ENCODE assay signal across 20 mouse cellular contexts in the genomic region with DNA sequence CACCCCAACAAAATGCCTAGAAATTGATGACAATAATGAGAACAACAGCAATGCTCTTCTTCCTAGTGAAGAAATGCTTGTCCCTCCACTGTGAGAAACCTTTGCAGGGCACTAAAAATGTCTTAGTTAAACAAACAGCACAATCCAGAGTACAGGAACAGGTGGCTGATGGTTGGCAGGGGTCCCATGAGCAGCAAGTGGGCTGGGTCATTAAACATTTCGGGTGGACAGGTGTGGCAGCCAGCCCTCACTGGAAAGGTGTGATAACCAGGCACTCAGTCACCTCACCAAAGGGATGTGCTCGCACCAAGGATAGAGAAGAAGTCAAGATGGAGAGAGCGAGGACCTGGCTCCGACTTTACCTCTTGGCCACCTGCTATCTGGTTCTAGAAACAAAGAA.
"Had no signal": no experiment of that assay in that cellular context is flagged by ENCODE, and none has a peak within 500 bp of the region (broad histone marks: within the 10 kb centered on the region; RNA-seq: fewer than 3 reads in every experiment).

No protein-coding gene starts in this region.

- H3K9ac ChIP-seq: limb, embryonic 12.5 days; limb, embryonic 15.5 days; liver, embryonic 14.5 days; liver, postnatal 0 days; lung, embryonic 14.5 days; midbrain, embryonic 12.5 days; midbrain, embryonic 15.5 days; neural tube, embryonic 12.5 days; neural tube, embryonic 15.5 days; stomach, embryonic 15.5 days had no signal

- H3K27ac ChIP-seq: kidney, postnatal 0 days; left cerebral cortex, adult 2 months; limb, embryonic 12.5 days; limb, embryonic 15.5 days; liver, embryonic 14.5 days; midbrain, embryonic 12.5 days; midbrain, embryonic 15.5 days; neural tube, embryonic 12.5 days; neural tube, embryonic 15.5 days; stomach, embryonic 15.5 days had no signal

- H3K27me3 ChIP-seq: limb, embryonic 12.5 days; limb, embryonic 15.5 days; midbrain, embryonic 12.5 days; midbrain, embryonic 15.5 days; neural tube, embryonic 12.5 days; neural tube, embryonic 15.5 days; stomach, embryonic 15.5 days had no signal

- H3K4me3 ChIP-seq: left cerebral cortex, adult 2 months; limb, embryonic 12.5 days; limb, embryonic 15.5 days; midbrain, embryonic 12.5 days; midbrain, embryonic 15.5 days; neural tube, embryonic 12.5 days; neural tube, embryonic 15.5 days; stomach, embryonic 15.5 days had no signal

- DNase-seq: kidney, postnatal 25 days; layer of hippocampus, postnatal 36 days; liver, postnatal 0 days; lung, embryonic 14.5 days; retina, postnatal 1 day; right cerebral cortex, postnatal 25 days; spleen, adult 18-20 months; thymus, postnatal 36 days had no signal

- H3K4me1 ChIP-seq: limb, embryonic 12.5 days; limb, embryonic 15.5 days; neural tube, embryonic 12.5 days; neural tube, embryonic 15.5 days; stomach, embryonic 15.5 days had no signal

- H3K9me3 ChIP-seq: limb, embryonic 12.5 days; limb, embryonic 15.5 days; midbrain, embryonic 12.5 days; midbrain, embryonic 15.5 days; neural tube, embryonic 12.5 days; neural tube, embryonic 15.5 days; stomach, embryonic 15.5 days had no signal

- H3K36me3 ChIP-seq: limb, embryonic 12.5 days; limb, embryonic 15.5 days; midbrain, embryonic 12.5 days; midbrain, embryonic 15.5 days; neural tube, embryonic 12.5 days; stomach, embryonic 15.5 days had no signal

- H3K4me2 ChIP-seq: limb, embryonic 12.5 days; limb, embryonic 15.5 days; liver, embryonic 11.5 days; lung, embryonic 14.5 days; midbrain, embryonic 12.5 days; midbrain, embryonic 15.5 days; neural tube, embryonic 12.5 days; neural tube, embryonic 15.5 days; stomach, embryonic 15.5 days had no signal

- ATAC-seq: liver, postnatal 0 days; lung, postnatal 0 days; midbrain, embryonic 15.5 days had no signal
